Mouse (Mus musculus): ENCODE data around the gene Tpm4.

The Tpm4 gene

DNA sequence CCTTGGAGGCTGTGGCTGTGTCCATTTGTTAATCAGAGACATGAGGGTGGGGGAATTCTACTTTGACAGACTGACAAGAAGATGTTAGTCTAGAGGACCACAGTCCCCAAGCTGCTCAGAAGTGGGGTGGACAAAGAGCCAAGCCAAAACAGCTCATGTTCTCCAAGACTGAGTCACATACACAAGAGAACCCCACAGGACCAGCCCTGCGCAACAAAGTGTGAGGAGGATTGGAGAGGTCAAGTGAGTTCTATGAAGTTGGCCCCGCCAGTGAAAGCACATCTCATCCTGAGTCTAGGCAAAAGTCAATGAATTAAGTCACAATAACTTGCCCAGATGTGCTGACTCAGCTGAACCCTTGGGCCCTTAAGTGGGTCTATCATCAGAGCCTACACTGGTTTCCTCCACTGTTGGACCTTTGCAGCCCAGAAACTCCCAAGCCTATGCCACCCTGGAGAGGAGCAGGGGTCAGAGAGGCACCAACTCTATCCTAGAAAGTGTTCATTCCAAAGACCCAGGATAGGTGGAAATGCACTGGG is 53.1 kb downstream of the Tpm4 start:
- intact Hi-C loops (cut with DNase I): no loop called here

DNA sequence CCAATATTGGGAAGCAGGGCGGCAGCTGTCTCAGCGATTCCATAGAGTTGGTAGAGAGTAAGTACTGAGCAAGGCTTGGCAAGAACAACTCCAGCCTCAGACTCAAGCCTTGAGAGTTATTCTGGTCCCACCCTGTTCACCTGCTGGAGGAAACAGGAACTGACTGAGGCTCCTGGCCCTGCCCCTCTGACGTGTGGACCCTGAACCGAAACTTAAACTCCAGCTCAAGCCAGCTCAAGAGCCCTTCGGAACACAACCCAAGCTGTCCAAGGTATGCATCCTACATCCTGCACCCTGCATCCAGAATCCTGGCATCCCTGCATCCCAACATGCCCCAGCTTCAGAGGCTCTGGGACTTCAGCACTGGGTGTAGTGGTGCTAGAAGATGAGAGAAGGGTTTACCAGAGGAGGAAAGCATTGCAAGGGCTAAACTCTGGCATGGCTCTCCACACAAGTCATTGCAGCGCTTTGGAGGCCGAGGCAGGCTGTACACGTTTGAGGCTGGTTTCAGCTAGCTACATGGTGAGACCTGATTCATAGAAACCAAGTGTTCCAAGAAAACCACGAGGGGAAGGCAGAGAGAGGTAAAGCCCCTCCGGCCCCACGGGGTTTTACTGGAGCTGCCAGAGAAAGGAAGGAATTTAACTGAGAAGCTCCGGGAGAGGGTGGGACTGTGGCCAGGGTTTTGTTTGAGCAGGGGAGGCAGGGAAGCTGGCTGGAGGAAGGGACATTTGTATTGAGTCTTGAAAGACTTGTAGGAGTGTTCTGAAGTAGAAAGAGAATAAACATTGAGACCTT is 54.8 kb downstream of the Tpm4 start, which contains the start of gene Hsh2d:
TSS of gene Hsh2d (plus strand) at position 222 of the 798 bp plus-strand sequence.
- intact Hi-C loops (cut with DNase I): no loop called here

DNA sequence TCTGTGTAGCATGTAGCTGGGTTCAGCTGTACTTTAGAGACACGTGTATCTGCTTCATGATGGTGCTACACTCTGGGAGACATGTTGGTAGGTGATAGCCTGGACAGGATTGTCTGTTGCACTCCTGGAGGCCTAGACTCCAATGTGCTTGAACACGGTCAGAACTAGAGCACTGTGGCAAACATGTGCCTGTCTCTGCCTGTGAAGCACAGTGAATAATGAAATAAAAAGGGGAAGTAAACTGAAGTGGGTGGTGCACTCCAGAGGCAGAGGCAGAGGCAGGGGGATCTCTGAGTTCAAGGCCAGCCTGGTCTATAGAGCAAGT is 55.4 kb downstream of the Tpm4 start:
- intact Hi-C loops (cut with DNase I): no loop called here

- intact Hi-C loops (cut with DNase I): no loop called here
These were observed 57.3 kb downstream of the Tpm4 start for GRCm38 (mm10) chr8:72192065-72192464.

DNA sequence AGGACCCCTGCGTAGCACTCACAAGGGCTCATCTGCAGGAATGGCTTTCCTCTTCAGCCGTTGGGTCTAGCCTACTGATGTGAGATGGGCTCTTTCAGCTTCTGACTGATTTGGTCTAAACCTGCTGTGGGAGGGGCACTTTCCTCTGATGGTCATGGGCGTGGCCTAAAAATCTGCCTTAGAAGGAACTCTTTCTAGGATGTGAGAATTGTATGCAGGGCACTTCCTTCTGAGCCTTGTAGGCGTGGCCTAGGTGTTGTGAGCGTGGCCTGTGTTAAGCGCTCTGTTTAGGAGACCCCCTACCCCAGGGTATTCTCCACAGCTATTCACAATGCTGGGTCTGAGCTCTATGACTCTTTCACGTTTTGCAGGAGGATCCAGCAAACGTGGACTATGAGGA is 63.2 kb downstream of the Tpm4 start:
- intact Hi-C loops (cut with DNase I): no loop called here
